Comparison of ENCODE assay signal across 8 mouse cellular contexts in genomic region chr3:36221743-36222682, GRCm38 (mm10). TPM values are rescaled to one million over a fixed set of nuclear protein-coding genes. Genes with fewer than 3 reads are reported as not detected.
DNase-seq lines count a peak whose midpoint lies in the region; ATAC-seq and TF ChIP-seq lines count a peak whose summit lies in the region.

TSS of gene Qrfpr (minus strand) at chr3:36222313.

- peak; percentile 11 to 21 for DNase-seq in layer of hippocampus, postnatal 36 days
- no peak for DNase-seq in layer of hippocampus, adult 9-11 months
- DNase-seq in embryonic facial prominence, embryonic 10.5 days (ENCODE audit: low spot score): peak; percentile 49
- peak; percentile 39 for DNase-seq in hindbrain, postnatal 0 days (ENCODE audit: low spot score)
- no peak for DNase-seq in urinary bladder, postnatal 36 days (ENCODE audit: low spot score in 2 of 2)
- no peak for DNase-seq in gastrocnemius, postnatal 25 days
- no peak for DNase-seq in urinary bladder, adult 2 months (ENCODE audit: low spot score)

- WGBS in embryonic facial prominence, embryonic 10.5 days: 11% methylated on average over 39 of the region's 39 CpGs
- 8% methylated on average over 39 of the region's 39 CpGs for WGBS in hindbrain, postnatal 0 days
- 12% methylated on average over 39 of the region's 39 CpGs for WGBS in neural tube, embryonic 12.5 days

- H3K27ac ChIP-seq in embryonic facial prominence, embryonic 10.5 days (replicated peaks): no peak within 1 kb of the TSS
- no peak within 1 kb of the TSS for H3K27ac ChIP-seq in hindbrain, postnatal 0 days
- no peak within 1 kb of the TSS for H3K27ac ChIP-seq in neural tube, embryonic 12.5 days

- no peaks in the 10 kb centered on the region for H3K9me3 ChIP-seq in embryonic facial prominence, embryonic 10.5 days
- H3K9me3 ChIP-seq in hindbrain, postnatal 0 days (ENCODE audit: low read length): no peaks in the 10 kb centered on the region
- H3K9me3 ChIP-seq in neural tube, embryonic 12.5 days: no peaks in the 10 kb centered on the region

- TF ChIP-seq CTCF in hindbrain, postnatal 0 days (IDR thresholded peaks at IDR 0.05; ENCODE audit: low read depth): no peak

- H3K27me3 ChIP-seq in embryonic facial prominence, embryonic 10.5 days (replicated peaks; ENCODE audit: low read depth, poor library complexity, severe bottlenecking): peaks cover 36% of the 10 kb centered on the region
- H3K27me3 ChIP-seq in hindbrain, postnatal 0 days (ENCODE audit: insufficient read depth, low read length): peaks cover 6% of the 10 kb centered on the region; the same call in 1 of the 2 replicates
- H3K27me3 ChIP-seq in neural tube, embryonic 12.5 days (replicated peaks): peaks cover 27% of the 10 kb centered on the region

- H3K9ac ChIP-seq in hindbrain, postnatal 0 days (replicated peaks; ENCODE audit: low read length): no peak within 1 kb of the TSS; the same call in 1 of the 2 replicates
- H3K9ac ChIP-seq in neural tube, embryonic 12.5 days: no peak within 1 kb of the TSS

- peak within 1 kb of the TSS; percentile 52 for H3K4me3 ChIP-seq in embryonic facial prominence, embryonic 10.5 days
- peak within 1 kb of the TSS; percentile 33 for H3K4me3 ChIP-seq in hindbrain, postnatal 0 days (ENCODE audit: low read length)
- peak within 1 kb of the TSS; percentile 15; the same call in 1 of the 2 replicates for H3K4me3 ChIP-seq in neural tube, embryonic 12.5 days

- peaks cover 9% of the 10 kb centered on the region; the same call in 1 of the 2 replicates for H3K4me1 ChIP-seq in embryonic facial prominence, embryonic 10.5 days
- peaks cover 6% of the 10 kb centered on the region; the same call in 1 of the 2 replicates for H3K4me1 ChIP-seq in hindbrain, postnatal 0 days (ENCODE audit: insufficient read depth, low read length)
- peaks cover 7% of the 10 kb centered on the region; the same call in 1 of the 2 replicates for H3K4me1 ChIP-seq in neural tube, embryonic 12.5 days

- H3K4me2 ChIP-seq in hindbrain, postnatal 0 days (ENCODE audit: low read depth, low read length): peak within 1 kb of the TSS; percentile 70
- peak within 1 kb of the TSS; percentile 58 for H3K4me2 ChIP-seq in neural tube, embryonic 12.5 days (replicated peaks)

- peak; percentile 58; the same call in 1 of the 2 replicates for ATAC-seq in hindbrain, postnatal 0 days
- 0 out of 2 replicates have a peak, but pooled peaks have one; percentile 48 for ATAC-seq in neural tube, embryonic 12.5 days (ENCODE audit: low FRiP score, low read depth)

- H3K36me3 ChIP-seq in embryonic facial prominence, embryonic 10.5 days (replicated peaks): no peaks in the 10 kb centered on the region
- H3K36me3 ChIP-seq in hindbrain, postnatal 0 days (ENCODE audit: insufficient read depth, low read length): no peaks in the 10 kb centered on the region
- no peaks in the 10 kb centered on the region for H3K36me3 ChIP-seq in neural tube, embryonic 12.5 days

RNA-seq across cellular contexts. Expression of gene Qrfpr, which starts in this region (rescaled TPM):
- 1 to 10 TPM; 1.1 to 1.3 TPM for total RNA-seq in layer of hippocampus, postnatal 36 days (2021)
- 0.23 TPM in 1 of 2 replicates, not detected in the other for polyA plus RNA-seq in embryonic facial prominence, embryonic 10.5 days (2016; fragmentation: Nextera tagmentation; extraction: Ambion mirVana)
- 0.40 and 0.89 TPM in 2 replicates for total RNA-seq in hindbrain, postnatal 0 days (2014; rRNA removed)
- 1.3 and 1.8 TPM in 2 replicates for polyA plus RNA-seq in hindbrain, postnatal 0 days (2015; fragmentation: Nextera tagmentation; extraction: Ambion mirVana)
- polyA plus RNA-seq in neural tube, embryonic 12.5 days (2016; fragmentation: Nextera tagmentation; extraction: Ambion mirVana): not detected in 2 replicates
- not detected for total RNA-seq in gastrocnemius, postnatal 25 days (2021)
- 0.50 and 0.62 TPM in 2 replicates for polyA plus RNA-seq in urinary bladder, adult 2 months (2012; rRNA removed)

Comparison
In these comparisons a context has a peak if more than half of its experiments do, and no peak if none do; other contexts are left out.
1. DNase-seq: peak in layer of hippocampus, postnatal 36 days (2 of 2) and hindbrain, postnatal 0 days (single experiment); none in layer of hippocampus, adult 9-11 months (single experiment), urinary bladder, postnatal 36 days (0 of 2), gastrocnemius, postnatal 25 days (single experiment) and urinary bladder, adult 2 months (single experiment).
2. Peak in DNase-seq and H3K4me3 ChIP-seq in embryonic facial prominence, embryonic 10.5 days; RNA of the gene not detected or under 1 TPM.
3. Peak in ATAC-seq, H3K4me3 ChIP-seq and H3K4me2 ChIP-seq in neural tube, embryonic 12.5 days; RNA of the gene not detected or under 1 TPM.
4. Peak in every context shown above with its lines, with median percentiles within 50 percentile points of each other: H3K4me3 ChIP-seq.